Mouse (Mus musculus) lung, postnatal 0 days (tissue): Measurements from ENCODE around the gene Lrch3.
"Not testable (repeated sequence)": the region's sequence is repeated elsewhere in the genome, so short reads cannot be mapped to it uniquely, and the experiment has no call there.

Experiments used
- CTCF ChIP-seq: IDR thresholded peaks from 2 replicates; pipeline ENCODE4 v1.5.1; 2016; ENCODE audit warnings: antibody characterized with exemption, mild to moderate bottlenecking
- EP300 ChIP-seq: IDR thresholded peaks from 2 replicates; pipeline ENCODE4 v1.6.1; 2016; ENCODE audit warnings: antibody characterized with exemption, mild to moderate bottlenecking, control low read depth

DNA sequence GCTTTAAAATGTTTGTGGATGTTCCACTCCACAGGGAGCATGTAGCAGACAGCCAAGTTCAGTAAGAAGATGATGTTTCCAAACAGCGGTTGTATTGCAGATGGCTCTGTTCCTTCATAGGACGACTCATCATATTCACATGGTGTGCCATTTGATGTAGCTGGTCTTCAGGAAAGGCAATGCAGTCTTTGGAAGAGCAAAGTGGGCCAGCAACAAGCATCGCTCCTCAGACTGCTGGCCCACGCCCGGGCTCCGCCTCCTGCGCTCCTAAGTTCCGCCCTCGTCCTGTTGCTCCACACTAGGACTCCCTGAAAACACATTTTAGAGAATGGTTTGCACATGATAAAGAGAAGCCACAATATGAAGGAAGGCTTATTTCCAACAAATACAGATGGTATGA lies 12.7 kb downstream of the Lrch3 start:
- TF ChIP-seq CTCF, EP300: not testable (repeated sequence)
